Mouse (Mus musculus) kidney, adult 2 months (tissue): Measurements from ENCODE around the gene Rhbdf2.

Experiments used
- CTCF ChIP-seq: fragments of 200-500 bp; conservative IDR thresholded peaks from 2 replicates; pipeline ENCODE4 v1.5.1; 2011; ENCODE audit warnings: low read depth, mild to moderate bottlenecking, control low read depth, low read length, moderate library complexity, mixed read lengths; ENCODE audit not compliant: insufficient read depth, insufficient read length
- POLR2A ChIP-seq: fragments of 200-500 bp; IDR thresholded peaks from one replicate; pipeline ENCODE4 v1.6.1; 2011; ENCODE audit warnings: low read depth, low read length, control low read depth

GRCm38 (mm10) chr11:116565283-116566041 lies 61.4 kb downstream of the Rhbdf2 start:
- no peak for TF ChIP-seq POLR2A
- TF ChIP-seq CTCF, result no peak
